Mouse (Mus musculus): ENCODE data around the gene Rubcn.

DNA sequence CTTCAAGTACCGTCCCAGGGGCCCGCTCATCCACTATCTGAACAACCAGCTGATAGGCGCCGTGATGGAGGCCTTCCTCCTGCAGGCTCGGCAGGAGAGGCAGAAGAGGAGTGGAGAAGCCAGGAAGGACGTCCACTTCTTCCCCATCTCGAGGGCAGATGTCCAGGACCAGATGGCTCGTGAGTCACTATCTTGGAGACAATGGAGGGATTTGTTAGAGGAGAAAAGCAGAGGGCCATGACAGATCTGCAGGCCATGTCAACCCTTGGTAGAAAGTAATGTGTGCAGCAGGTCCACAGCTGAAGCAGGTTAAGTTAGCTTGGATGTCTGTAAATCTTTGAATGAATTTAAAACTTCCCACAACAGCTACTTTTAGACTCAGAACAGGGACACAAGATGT lies 98.6 kb downstream of the Rubcn start:
- TF ChIP-seq POLR2A (IDR thresholded peaks at IDR 0.05; ENCODE audit: borderline replicate concordance, low read depth, low read length) (no peak), CTCF (IDR thresholded peaks at IDR 0.05; ENCODE audit: low read depth, low read length) (no peak)
